Mouse (Mus musculus) activated CD4-positive, CD25-positive, alpha-beta regulatory T cell, adult 4 months (primary cell): ENCODE results near the gene Rmi2. TPM values are rescaled to one million over a fixed set of nuclear protein-coding genes. Genes with fewer than 3 reads are reported as not detected.
"Not testable (repeated sequence)": the region's sequence is repeated elsewhere in the genome, so short reads cannot be mapped to it uniquely, and the experiment has no call there.

Experiments
- ATAC-seq: one replicate; pipeline ENCODE4 v1.8.0; 2017
- polyA plus RNA-seq, 2 experiments: library from polyadenylated mRNA; unstranded; fragments of 100-300 nt; shearing (Covaris generic); gene quantifications; one replicate each; pipeline ENCODE4 v1.2.1; 2017

Gene Rmi2
- polyA plus RNA-seq, 2 experiments from 2014 or later: 1.3 to 1.9 TPM

DNA sequence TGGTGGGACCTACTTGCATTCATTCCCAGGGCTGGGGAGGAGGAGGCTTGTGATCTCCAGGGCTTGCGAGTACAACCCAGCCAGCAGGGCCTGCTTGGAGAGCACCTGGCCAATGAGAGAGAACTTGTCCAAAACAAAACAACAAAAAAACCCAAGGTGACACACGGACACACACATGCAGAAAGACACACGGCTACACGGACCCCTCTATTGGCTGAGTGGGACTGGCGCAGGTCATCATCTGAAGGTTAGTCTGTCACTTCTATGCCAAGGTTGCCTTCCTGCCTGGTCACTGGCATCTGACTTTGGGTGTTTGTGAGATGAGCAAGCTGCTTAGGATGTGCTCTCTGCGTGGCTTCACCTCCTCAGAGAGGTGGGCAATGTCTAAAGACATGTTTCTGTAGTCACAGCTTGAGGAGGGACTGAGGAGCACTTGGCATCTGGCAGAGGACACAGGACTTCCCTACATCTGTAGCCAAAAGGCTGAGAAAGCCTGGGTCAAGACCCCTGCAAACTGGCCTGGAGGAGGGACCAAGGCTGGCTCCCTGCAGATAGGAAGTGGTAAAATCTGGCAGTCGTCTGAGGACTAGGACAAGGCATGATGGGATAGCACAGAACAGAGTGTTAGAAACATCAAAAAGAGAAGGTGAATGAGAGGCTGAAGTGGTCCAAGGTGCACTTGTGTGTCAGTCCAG lies 6.9 kb upstream of the Rmi2 start:
- ATAC-seq: peak; percentile 32

GRCm38 (mm10) chr16:10828461-10828805 lies 6.4 kb upstream of the Rmi2 start:
- ATAC-seq: no peak

DNA sequence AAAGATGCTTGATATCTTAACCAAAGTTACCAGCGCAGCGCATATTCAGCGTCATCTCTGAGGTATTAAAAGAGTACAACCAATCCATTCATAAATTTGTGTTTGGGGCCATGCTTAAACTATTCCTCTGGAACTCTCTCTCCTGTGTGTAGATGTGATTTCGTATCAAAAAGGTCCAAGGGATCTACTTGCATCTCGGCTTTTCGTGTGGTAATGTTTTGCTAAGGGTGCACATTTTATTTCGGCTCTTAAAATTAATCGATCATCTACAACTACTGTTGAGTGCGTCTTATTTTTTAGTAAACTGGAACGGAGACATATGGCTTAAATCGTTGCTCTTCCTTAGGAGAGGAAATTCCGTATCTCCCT lies 333 bp upstream of the Rmi2 start:
- no peak for ATAC-seq

- no peak for ATAC-seq
Observed at GRCm38 (mm10) chr16:10836388-10836787, 1.5 kb downstream of the Rmi2 start.

DNA sequence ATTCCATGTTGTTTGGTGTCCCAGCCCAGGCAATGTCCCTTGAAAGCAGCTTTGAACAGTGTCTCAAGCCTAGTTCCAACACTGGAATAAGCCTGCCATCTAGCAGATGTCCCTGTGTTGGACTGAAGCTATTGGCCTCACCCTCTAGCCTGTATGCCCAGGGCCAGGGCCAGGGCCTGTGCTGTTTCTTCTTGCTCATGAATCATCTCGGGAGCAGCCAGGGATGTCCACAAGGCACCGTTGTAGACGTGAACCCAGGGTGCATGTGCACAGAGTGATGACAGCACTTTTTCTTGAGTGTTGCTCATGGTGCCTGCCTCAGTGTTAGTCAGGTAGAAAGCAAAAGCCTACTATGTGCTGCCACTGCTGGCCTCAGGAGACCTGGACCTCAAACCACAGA lies 2.4 kb downstream of the Rmi2 start:
- no peak for ATAC-seq

DNA sequence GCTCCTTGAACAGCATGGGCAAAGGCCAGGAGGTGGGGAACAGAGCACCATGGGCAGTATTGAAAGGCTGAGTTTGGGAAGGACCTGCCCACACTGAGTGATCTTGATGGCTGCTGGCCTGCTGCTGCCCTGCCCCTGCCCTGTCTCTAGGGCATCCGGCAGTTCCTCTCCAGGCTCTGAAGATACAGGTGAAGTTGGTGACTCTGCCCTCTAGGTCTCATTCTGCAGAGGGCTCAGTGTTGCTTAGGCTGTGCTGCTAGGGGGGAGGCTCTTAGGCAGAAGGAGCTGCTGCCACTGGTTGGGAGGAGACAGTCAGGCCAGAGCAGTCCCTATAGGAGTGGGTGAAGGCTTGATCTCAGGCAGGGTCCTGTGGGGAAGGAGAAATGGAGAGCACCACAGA lies 3.0 kb downstream of the Rmi2 start:
- no peak for ATAC-seq

- ATAC-seq: no peak
Observed at GRCm38 (mm10) chr16:10838487-10839245, 3.8 kb downstream of the Rmi2 start.

DNA sequence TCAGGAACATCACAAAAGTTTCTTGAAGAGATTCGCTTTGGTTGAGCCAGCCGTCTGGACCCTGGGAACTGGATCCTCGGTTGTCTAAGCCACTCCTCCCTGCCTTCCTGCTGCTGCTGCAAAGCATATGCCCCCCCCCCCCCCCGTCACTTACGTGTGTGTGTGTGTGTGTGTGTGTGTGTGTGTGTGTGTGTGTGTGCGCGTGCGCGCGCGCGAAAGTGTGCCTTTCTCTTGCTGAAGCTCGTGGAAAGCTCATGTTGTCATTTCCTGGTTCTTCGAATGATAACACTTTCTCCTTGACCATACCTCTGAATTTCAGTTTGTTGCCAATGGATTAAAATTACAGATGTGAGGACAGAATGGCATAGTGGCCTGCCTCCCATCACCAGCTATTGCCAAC lies 5.2 kb downstream of the Rmi2 start:
- no peak for ATAC-seq

- no peak for ATAC-seq
Observed at GRCm38 (mm10) chr16:10842282-10842855, 7.5 kb downstream of the Rmi2 start.

- ATAC-seq: peak; percentile 84
Observed at GRCm38 (mm10) chr16:10843486-10844318, 8.8 kb downstream of the Rmi2 start.

GRCm38 (mm10) chr16:10844319-10844670 lies 9.4 kb downstream of the Rmi2 start:
- ATAC-seq: peak; percentile 53

- ATAC-seq: no peak
Observed at GRCm38 (mm10) chr16:10845952-10846351, 11.1 kb downstream of the Rmi2 start.

DNA sequence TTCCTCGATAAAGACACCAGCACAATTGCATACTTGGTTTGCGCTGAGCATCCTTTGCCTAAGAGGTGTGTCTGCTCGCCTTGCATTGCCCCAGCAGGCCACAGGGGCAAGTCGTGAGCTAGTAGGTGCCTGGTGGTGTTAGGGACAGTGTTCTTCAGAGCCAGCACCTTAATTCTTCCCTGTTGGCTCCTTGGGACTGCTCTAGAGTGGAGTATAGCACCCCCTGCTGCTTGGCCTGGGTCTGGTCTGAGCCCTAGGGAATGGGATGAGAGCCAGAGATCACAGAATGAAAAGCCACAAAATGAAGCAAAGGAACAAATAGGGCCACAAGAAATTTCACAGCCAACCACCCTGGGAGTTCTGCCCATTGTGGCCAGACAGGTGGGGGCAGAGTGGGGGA lies 11.6 kb downstream of the Rmi2 start:
- ATAC-seq: peak; percentile 11

DNA sequence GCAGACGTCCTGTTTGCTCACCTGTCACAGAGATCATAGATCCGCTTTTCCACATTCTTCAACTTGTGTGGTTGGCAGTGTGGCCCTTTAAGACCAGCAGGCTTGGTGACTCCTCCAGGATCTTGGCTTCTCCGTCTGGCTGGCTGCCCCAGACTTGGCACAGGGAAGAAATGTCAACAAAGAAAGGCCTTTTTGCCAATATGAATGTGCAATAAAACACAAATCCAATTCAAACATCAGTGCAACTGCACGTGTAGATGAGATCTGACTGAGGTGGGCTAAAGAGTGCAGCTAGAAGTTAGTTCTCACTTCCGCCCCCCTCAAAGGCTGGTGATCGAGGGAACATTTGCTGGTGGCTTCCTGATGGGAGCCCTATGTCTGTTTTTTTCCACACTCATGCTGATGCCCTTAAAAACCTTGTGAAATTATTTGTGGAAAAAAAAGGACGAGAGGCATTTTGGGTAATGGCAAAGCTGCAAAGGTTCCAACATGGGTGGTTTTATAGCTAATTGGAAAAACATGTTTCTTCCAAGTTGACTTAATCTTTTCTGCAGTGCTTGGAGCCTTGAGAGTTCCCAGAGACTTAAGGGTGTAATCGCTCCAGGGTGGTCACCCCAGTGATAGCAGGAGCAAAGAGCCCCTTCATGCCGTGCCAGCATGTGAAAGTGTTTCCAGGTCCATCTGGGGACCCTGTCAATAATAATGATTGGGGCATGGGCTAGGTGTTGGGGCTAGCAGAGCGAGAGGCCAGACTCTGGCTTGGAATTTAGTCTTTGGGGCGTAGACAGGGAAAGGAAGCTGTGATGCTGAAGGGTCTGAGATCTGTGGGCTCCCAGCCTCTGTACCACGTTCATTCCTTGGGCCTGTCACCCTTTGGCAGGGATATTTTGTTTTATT lies 15.4 kb downstream of the Rmi2 start:
- no peak for ATAC-seq

DNA sequence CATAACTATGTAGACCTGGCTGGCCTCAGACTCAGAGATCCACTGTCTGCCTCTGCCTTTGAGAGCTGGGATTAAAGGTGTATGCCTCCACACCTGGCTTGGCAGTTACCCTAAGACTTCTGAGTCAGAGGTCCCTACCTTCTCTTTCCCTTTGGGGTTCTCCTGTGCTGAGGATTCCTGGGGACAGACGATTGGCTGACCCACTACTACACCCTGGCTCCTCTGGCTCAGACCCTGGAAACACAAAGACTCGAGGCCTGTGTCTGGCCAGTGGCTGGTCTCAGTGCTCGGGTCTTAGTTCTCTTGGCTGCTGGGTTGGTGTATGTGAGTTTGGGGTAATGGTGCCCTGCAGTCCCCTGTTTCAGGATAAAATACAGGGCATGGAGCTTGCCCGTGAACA lies 16.0 kb downstream of the Rmi2 start:
- no peak for ATAC-seq

DNA sequence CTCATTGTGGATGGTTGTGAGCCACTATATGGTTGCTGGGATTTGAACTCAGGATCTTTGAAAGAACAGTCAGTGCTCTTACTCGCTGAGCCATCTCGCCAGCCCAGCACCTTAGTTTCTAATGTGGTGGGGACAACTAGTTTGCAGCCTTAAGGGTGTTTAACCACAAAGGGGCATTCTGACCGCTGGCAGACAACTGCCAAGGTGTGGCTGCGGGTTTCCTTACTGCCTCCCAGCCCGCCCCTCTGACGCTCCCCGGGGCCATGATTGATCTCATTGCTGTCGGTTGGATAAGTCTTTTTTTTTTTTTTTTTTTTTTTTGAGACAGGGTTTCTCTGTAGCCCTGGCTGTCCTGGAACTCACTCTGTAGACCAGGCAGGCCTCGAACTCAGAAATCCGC lies 17.4 kb downstream of the Rmi2 start:
- not testable (repeated sequence) for ATAC-seq

- no peak for ATAC-seq
Observed at GRCm38 (mm10) chr16:10859726-10860245, 24.9 kb downstream of the Rmi2 start.

- ATAC-seq: no peak
Observed at GRCm38 (mm10) chr16:10861408-10861807, 26.5 kb downstream of the Rmi2 start.

DNA sequence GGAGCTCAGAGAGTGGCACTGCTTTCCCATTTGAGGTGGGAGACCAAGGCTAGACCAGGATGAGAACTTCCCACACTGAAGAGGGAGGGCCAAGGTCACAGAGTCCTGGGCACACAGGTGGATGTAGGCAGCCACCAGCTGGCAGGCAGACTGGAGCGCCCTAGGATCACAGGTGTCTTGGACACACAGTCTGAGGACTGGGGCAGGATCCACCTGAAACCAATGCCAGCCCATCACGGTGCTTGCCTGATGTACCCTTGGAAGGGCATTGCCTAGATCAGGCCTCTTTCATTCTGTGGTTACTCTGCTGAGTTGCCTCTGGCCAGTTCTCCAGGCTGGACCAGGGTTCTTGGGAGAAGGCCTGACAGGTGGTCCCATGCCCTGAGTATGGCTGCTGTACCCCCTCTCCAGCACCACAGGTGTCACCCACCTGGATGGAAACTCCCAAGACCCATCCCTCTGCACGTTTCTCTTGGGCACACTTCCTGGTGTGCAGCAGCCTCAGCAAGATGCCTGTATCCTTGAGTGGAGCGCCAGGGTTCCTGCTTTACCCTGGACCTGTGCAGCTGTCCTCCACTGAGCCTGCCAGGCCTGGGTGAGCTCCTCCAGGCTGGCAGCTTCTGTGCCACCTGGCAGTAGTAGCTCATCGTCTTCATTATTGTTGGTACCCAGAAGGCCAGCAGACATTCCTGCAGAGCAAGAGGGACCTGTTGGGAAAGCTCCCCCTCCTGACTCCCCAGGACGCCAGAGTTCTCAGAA lies 30.2 kb downstream of the Rmi2 start:
- ATAC-seq: no peak

- no peak for ATAC-seq
Observed at GRCm38 (mm10) chr16:10865592-10865987, 30.7 kb downstream of the Rmi2 start.

- ATAC-seq: no peak
Observed at GRCm38 (mm10) chr16:10866841-10867240, 32.0 kb downstream of the Rmi2 start.
